Mouse (Mus musculus): ENCODE results near the gene Lgals2.

Gene Lgals2

DNA sequence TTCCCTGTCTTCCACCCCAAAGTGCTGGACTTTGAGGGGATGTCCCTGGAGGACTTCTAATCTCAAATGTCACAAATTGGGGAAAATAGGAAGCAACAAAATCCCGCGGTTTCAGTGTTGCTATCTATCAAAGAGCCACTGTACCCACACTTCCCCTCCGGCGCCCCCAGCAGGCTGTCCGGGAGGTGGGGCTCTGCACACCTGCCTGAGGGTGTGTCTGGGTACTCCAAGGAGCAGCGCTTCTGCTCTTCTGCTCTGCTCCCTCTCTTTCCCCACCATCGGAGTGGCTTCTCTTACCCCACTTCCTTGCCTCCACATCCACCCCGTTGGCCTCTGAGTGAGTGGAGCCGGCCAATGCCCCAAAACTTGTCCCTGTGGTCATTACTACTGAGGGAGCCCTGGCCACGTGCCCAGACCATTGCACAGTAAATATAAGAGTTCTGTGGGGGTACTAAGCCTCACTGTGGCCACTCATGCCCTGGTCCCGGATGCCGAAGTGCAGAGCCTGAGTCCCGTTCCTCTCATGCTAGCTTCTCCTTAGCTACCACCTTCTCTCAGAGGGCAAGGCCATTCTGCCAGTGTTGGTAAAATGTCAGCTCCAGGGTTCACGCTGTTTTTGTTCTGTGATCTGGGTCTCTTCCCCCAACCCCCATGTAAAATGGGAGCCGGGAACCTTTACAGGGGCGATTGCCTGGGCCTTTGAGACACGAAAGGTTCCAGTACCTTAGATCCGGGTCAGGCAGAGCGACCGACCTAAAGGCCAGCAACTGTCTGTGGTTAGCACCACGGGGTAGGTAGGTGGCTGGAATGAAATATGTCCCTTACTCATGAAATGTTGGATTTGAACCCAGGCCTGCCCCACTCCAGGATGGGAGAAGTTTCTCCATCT is 11.5 kb downstream of the Lgals2 start:
- no peak for DNase-seq (ENCODE audit: low spot score)

DNA sequence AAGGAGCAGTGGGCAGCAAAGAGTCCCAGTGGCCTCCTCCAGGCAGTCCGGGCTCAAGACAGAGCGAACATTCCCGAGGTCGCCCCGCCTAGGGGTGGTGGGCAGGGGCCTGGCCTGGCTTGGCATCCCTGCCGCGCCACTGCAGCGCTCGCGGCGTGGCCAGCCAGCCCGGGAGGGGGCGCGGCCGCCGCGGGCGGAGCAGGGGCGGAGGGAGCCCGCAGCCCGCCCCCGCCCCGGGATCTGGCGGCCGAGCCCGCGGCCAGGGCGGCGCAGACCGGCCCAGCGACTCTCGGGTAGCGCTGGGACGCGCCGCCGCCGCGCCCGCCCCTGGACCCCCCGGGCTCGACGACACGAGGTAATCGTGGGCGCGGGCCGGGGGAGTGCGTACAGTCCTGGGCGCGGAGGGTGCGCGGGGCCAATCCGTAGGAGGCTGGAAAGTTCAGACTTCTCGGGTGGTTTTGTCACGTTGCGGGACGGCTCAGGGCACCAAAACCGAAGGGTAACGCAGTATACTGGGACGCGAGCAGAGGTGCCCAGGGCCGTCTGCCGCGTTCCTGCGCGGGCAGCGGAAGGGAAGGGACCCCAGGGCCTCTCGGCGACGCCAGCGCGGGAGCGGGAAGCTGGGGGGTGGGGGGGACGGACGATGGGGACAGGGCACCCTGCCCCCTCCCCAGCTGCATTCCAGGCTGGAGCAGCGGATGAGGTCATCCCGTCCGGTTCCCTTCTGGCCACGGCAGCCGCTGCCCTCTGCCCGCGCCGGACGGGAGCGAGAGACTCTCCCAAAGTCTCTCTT is 12.8 kb downstream of the Lgals2 start, which contains the start of gene Cdc42ep1:
Gene Cdc42ep1 (plus strand): TSS at position 254 of the 793 bp plus-strand sequence.
- peak; percentile 63 for DNase-seq (ENCODE audit: low spot score)

DNA sequence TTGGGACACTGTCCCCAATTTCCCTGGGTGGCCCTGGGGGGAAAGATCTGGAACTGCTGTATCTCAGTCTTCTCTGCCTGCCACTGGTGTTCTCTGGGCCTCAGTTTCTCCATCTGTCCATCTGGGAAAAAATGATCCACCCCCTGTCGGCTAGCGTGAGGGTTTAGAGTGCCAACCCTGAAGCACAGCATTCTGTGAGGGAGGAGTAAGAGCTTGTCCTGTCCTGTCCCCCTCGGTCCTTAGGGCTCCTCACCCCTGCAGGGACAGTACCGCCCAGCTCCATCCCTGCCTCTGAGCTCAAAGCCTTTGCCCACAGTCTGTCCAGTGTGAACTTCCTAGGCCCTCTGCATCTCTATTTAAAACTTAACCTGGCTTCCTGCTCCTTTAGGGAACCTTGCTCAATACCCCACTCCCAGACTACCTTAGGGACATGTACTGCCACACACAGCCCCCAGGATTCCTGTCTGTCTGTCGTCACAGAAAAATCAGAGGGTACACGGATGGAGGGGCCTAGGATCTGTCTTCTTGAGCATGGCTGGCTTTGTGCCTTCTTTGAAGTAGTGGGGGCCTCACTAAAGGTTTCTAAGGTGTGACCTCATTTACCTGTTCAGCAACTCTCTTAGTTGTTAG is 14.1 kb downstream of the Lgals2 start:
- DNase-seq (ENCODE audit: low spot score): no peak

DNA sequence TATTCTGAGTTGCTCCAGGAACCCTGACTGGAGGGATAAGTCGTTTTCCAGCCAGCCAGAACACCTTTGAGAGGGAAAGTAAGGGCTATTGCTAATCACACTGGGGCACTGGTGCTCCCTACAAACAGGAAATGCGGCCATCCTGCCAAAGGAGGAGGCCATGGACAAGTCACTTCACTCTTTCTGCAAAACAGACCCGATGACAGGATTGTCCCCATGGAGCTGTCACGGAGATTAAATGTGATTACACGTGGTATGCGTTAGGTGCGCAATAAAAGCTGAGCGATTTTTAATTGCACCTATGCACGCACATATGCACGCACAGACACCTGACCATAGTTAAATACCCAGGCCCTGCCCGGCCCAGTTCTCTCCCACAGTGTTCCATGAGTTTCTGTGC is 14.6 kb downstream of the Lgals2 start:
- no peak for DNase-seq (ENCODE audit: low spot score)

DNA sequence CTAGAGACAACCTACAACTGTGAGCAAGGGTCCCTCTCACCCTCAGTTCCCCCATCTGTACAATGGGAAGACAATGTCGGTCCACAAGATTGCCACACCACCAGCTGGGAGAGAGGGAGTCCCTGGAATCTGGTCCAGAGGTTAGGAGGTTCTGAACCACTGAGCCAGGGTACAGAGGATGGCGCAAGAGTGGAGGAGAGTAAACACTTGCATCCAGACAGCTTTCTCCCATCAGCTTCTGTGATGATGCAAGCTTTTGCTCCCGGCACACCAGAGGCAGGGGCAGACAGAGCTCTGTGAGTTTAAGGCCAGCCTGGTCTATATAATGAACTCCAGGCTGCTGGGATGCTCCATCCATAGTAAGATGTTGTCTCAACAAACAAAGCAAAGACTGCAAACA is 15.1 kb downstream of the Lgals2 start:
- peak; percentile 47 for DNase-seq (ENCODE audit: low spot score)

DNA sequence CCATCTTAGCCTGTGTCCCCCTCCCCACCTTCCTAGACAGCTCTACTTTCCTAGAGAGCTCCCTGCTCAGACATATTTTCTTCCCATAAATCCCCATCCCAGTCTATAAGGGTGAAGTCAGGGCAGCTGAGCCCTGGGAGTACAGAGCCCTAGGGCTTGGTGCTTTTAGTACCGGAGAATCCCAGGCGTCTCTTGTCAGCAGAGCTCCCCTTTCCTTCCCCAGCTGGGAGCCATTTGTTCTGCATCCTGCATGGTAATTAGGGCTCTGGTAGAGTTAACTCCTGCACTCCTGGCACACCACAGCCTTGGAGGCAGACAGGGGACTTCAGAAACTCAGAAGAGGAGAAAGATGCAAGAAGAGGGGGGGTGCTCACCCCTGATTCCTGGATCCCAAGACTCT is 15.6 kb downstream of the Lgals2 start:
- DNase-seq (ENCODE audit: low spot score): no peak

DNA sequence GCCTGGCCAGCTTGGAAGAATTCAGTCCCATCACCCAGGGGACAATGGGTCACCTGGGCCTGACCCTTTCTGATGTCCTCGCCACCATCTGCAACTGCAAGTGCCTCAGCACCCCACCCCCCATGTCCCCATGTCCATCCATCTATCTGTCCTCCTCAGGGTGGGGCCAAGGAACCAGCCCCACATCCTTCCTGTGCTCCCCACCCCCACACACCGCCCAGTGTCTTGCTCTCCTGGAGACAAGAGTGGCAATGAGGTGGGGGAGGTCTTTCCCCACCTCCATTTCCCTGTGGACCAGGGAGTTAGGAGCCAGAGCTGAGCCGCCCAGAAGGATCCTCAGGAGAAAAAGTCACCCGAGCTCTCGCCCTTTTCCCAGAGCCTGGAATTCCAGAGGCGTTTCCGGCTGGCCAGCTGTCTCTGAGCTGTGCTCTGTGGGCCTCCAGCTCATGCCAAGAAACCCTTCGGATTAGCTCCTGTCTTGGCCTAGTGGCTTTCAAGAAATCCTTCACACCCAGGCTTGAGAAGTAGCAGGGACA is 19.2 kb downstream of the Lgals2 start:
- DNase-seq (ENCODE audit: low spot score): no peak

DNA sequence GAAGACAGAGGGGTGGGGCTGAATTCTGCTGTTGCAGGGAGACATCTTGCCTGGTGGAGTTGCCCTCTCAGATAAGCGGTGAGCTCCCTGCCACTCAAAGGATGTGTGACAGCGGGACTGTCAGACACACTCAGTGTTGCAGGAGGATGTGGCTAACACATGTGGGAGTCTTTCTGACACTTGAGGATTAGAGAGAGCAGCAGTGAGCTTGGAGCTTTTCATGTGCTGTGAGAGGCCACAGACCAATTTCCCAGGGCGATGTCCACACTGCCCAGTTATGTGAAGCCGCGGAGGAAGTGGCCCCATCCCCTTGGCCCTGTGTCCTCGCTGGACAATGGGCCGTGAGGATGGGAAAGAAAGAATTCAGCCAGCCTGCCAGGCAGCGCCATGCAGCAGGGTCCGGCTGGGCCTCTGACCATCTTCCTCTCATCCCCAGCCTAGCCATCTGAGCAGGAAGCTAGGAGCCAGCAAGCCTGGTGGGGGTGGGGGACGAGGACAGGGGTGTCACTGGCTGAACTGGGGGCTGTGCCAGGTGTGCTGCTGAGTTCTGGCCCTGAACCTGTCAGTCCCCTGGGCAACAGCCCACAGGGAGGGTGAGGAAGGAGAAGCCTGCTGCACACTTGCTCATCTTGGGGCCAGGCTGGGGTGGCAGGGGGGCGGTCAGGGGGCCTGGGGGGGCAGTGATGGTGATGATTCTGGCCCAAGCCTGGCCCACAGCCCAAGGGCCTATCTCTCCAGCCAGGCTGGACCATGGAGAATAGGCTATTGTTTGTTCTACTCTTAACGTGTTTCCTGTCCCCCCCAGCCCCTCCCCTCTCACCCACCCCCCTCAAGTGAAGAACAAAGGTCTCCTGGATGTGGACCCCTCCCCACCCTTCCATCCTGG is 19.9 kb downstream of the Lgals2 start:
- no peak for DNase-seq (ENCODE audit: low spot score)

DNA sequence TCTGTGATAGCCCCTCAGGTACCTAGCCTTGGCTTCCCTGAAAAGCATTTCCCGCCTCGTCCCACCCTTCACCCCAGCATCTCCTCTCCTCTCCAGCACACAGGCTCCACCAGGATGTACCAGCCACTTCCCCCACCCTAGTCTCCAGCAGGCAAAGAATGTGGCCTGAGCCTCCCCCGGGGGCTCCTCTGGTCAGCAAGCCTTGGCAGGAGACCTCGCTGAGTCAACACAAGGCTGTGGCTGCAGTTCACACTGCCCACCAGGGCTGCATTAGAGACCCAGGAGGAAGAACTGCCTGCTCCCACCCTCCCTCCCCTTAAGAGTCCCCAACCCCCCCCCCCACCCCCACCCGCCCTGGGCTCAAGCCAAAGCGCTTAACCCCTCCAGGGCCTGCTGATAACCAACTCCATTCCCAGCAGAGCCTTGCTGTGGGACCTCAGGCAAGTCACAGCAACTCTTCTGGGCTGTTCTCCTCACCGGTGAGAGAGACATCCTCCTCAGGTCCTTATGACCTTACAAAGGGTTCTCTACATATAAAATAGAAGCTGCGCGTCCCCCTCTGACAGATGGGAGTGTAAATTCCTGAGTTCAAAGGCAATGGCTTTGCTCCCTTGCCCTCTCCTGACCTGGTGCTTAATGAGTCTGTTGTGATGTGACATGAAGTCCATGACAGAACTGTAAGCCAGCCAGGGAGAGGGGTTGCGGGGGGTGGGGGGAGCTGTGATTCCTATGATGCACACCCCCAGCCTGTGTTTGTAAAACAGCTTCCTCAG is 20.9 kb downstream of the Lgals2 start:
- no peak for DNase-seq (ENCODE audit: low spot score)

DNA sequence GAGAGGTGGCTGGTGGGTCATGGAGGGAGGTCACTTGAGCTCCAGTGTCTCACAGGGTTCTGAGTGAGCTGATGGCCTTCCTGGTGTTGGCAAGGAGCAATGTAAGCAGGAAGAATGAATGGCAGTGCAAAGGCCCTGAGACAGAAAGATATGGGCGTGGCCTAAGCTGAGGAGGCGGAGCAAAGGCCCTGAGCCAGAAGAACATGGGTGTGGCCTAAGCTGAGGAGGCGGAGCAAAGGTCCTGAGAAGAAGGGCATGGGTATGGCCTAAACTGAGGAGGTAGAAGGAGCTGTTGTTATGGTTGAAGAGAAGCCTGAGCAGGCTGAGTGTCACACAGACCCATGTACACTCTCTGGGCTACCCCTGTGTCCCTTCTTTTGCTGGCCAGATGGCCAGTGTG is 21.7 kb downstream of the Lgals2 start:
- no peak for DNase-seq (ENCODE audit: low spot score)

DNA sequence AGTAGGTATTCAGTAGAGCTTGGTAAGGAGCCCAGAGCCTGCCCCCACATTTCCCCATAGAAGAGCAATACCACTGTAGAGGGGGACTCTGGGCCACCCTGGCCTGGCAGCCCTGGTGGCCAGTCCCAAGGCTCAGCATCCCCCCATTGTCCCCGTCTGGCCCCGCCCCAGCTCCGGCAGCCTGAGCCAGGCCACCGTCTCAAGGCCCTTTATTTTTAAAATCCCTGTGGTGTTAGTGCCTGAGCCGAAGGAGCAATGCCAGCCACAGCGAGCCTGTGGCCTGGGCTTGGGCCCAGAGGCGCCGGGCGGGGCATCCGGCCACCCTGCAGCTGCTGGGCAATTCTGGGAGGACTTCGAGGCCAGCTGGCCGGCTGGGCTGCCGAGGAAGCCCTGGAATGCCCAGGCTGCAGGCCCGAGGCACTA is 22.6 kb downstream of the Lgals2 start:
- no peak for DNase-seq (ENCODE audit: low spot score)

DNA sequence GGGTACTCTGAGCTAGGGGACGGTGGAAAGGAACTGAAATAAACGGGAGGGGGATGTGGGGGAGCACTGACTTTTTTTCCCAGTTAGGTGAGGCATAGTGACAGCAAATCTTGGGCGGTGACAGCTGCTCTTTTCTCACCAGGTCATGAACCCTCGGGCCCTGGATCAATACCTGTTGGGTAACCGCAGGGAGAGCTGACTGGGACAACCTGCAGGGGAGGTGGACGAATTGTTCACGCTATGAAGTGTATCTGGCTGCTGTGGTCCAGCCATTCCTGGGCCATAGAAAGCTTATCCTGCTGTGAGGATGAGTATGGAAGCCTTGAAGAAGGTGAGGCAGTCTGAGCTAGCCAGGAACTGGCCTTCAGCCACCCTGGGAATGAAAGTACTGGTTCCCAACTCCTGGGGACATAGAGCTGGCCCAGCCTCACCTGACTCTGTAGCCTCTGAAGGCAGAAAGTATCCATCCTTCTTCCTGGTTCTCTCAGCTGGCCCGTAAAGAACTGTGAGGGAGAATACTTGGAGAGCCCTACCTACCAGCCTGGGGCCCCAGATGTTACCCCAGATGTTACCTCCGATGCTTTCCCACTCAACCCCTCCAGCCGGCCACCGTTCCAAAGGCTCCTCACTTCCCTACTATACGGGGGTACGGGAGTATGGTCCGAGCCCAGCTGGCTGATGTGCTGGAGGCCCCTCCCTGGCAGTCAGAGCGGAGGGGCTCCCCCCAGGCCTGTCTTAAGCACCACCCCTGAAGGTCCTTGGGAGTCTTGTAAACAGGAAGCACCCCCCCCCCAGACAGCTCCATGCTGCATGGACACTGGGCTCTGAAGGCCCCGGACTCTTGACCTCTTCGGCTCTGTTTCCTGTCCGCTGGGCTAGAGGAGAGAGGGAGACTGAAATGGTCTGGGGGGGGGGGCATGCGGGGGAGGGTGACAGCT is 23.3 kb downstream of the Lgals2 start:
- DNase-seq (ENCODE audit: low spot score): no peak

DNA sequence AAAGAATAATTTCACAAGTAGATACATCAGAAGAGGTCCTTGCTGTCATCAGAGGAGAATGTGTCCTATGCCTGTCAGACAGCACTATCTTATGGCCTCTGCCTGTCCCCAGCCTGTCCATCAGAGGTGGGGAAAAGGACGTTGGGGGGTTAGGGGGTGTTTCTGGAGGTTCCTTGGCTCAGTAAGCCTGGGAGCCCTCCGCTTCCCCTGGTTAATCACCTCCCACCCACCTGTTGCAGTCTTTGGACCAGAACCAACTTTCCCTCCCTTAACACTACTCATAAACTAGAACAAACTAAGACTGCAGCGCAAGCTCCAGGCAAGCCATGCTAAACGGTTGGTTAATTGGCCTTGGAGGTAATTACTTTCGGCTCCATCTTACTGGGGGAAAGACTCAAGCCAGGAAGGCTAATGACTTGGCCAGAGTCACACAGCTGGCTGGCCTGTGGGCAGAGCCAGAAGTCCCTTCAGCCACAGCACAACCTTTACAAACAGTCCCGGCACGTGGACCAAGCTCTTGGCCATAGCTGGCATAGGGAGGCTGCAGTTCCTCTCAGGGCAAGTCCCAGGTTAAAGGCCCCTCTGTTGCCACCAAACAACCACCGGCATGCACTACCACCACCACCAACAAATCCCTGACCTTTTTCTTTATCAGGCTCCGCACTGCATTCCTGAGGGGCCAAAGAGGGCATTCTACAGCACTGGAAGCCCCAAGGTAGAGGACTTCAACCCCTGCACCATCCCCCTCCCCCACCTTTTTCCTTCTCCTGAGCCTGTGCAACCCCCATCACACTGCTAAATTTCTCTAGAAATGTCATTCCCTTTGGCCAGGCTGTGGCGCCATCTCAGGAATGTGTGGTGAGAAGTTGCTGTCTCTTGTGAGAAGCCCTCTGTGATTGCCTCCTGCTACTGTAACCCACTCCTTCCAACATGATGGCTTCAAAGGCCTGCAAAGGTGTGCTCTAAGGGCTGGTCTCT is 24.3 kb downstream of the Lgals2 start:
- DNase-seq (ENCODE audit: low spot score): no peak

DNA sequence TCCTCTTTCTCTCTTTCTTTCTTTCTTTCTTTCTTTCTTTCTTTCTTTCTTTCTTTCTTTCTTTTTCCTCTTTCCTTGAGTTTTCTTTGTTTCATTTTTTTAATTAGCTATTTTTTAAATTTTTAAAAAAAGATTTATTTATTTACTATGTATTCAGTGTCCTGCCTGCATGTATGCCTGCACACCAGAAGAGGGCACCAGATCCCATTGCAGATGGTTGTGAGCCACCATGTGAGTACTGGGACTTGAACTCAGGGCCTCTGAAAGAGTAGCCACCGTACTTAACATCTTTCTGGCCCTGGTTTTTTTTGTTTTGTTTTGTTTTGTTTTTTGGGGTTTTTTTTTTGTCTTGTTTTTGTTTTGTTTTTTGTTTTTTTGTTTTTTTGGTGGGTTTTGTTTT is 25.7 kb downstream of the Lgals2 start:
- DNase-seq (ENCODE audit: low spot score): no peak

DNA sequence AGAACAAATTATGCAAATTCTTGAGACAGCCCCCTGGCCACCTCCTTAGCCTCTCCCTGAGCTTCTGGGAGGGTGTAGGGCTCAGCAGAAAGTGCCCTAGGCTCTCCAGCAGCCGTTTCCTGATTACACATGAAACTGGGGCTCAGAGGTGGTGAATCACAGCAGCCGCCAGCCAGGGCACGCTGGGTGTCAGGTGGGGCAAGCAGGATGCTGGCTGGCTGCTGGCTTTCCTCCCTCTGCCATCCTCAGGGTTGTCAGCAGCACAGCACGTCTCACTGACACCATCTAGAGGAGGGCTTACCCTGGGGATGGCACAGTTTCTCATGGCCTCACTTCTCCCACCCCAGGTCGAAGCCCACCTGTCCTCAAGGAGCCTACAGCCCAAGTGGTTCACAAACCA is 27.0 kb downstream of the Lgals2 start:
- no peak for DNase-seq (ENCODE audit: low spot score)

DNA sequence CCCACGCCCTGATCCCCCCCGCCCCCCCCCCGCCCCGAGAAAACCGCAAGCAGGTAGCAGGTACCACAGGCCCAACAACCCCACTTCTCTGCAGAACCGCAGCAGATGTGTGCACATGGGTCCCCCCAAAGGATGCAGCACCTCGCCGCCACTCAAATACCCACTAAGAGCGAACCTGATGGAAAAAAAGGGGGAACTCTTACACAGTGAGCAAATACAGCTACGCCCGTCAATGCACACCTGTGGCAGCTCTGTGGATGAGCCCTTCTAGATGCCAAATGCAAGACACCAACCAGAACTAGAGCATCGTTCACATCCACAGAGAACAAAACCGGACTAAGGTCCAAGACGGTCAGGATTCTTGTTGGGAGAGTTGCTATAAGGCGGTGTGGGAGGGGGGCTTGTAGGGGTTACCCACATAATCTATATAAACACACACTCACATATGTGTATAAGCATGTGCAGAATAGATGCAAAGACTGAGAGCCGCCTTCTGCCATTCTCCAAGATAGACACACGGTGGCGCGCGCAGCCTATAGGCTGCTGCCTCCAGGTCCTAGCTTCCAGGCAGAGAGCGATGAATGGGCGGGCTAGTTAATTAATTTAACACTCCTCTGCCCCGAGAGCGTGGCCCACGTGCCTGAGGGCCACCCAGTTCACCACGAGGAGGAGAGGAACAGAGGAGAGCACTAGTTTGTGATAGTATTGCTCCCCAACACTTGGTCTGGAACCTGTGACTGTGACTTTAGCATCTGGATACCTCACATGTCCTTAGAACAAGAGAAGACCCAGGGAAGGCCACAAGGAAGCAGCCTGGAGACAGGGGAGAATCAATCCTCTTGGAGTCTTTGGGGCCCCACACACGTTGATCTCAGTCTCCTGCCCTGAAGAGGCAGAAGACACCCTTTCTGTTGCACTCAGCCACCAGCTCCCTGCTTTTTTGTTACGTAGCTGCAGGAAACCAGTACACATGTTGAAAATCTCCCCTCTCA is 28.8 kb downstream of the Lgals2 start:
- peak; percentile 71 for DNase-seq (ENCODE audit: low spot score)

DNA sequence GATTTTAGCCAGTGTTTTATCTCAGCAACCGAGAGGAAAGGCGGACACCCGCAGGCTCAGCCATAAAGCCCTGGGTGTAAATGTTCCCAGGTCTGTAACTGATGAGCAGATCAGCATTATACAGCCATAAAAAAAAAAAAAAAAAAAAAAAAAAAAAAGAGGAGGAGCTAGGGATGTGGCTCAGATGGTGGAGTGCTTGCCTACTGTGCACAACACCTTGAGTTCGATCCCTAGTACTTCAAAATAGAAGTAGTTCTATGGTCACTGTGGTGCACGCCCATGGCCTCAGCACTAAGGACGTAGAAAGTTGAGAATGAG is 39.3 kb downstream of the Lgals2 start:
- DNase-seq (ENCODE audit: low spot score): no peak

Measured in urinary bladder, postnatal 14 days (tissue).